Mouse (Mus musculus): ENCODE measurements around the gene Lhx3.
A peak's percentile ranks its signal among the peaks of the same experiment; 100 is the strongest.

Lhx3 gene

GRCm38 (mm10) chr2:26201926-26202848, 5.9 kb downstream of the Lhx3 start:
- no peak for DNase-seq (ENCODE audit: low read depth, low spot score)

GRCm38 (mm10) chr2:26198488-26198887, 9.6 kb downstream of the Lhx3 start:
- peak; percentile 75 for DNase-seq (ENCODE audit: low read depth, low spot score)

- DNase-seq (ENCODE audit: low read depth, low spot score) = no peak
These were observed 13.3 kb downstream of the Lhx3 start for GRCm38 (mm10) chr2:26194552-26195339.

DNA sequence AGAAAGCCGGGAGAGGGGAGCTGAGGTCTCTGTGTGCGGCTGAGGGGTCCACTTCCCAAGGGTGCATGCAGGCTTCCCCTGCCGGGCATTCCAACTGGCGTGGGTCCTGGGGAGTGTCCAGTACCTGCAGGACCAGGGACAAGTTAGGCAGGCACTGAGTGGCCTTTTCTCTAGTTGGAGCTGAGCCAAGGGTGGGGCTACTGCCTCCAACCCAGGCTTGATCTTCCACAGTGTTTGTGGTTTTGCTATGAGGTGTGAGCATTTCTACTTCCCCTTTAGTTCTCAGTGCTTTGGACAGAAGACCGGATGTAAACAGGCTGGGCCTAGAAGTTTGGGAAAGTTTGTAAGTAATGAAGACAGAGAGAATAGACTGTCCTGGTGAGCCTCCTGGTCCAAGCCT, 19.6 kb downstream of the Lhx3 start:
- no peak for DNase-seq (ENCODE audit: low read depth, low spot score)

GRCm38 (mm10) chr2:26184352-26184751, 23.7 kb downstream of the Lhx3 start:
- no peak for DNase-seq (ENCODE audit: low read depth, low spot score)

GRCm38 (mm10) chr2:26182646-26183045, 25.4 kb downstream of the Lhx3 start:
- peak; percentile 61 for DNase-seq (ENCODE audit: low read depth, low spot score)

DNA sequence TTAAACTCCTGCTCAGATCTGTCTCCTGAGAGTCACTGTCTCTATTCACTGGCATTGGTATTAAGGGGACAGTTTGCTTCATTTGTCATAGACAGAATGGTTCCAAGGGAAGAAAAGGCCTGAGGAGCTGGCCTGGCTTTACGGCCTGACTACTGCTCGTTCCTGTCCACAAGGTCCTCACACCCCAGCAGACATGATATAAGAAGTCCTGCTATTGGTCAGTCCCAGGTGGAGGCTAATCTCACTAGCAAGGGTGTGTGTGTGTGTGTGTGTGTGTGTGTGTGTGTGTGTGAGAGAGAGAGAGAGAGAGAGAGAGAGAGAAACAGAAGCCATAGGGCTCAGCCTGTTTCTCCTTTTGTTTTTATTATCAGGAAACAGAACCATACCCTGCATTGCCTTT, 30.9 kb downstream of the Lhx3 start:
- no peak for DNase-seq (ENCODE audit: low read depth, low spot score)

- DNase-seq (ENCODE audit: low read depth, low spot score) = no peak
These were observed 31.4 kb downstream of the Lhx3 start for GRCm38 (mm10) chr2:26176731-26177130.

DNA sequence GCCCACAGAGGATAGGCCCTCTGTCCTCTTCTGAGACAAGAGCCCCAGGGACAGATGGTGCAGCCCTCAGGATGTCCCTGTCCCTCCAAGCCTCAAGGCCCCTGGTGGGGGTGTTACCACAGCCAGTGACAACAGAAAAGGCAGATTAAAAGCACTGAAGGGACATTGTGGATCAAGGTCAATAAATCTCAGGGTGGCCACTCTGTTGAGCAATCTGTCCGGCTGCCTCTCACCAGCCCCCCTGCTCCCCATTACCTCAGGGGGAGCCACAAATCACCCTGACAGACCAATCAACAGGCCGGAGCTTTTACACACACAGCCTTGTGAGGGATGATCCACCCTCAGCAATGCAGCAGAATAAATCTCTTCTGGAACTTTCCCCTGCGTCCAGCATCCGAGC, 32.9 kb downstream of the Lhx3 start:
- DNase-seq (ENCODE audit: low read depth, low spot score) = peak; percentile 66

DNA sequence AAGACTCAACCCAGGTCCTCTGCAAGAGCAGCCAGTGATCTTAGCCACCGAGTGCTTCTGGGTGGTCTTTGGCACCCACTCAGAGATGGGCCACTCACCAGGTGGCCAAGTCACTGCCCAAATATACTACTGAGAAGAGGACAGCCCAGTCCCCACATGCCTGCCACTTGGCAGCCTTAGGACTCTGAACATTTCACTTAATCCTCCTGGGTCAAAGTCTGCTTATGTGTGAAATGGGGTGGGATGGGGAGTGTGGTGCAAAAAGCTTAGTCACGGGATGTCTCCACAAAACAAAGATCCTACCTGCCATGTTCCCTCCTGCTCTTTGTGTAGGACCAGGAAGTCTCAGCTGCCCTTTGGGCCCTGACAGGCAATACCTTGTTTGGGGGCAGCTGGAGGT, 35.9 kb downstream of the Lhx3 start:
- no peak for DNase-seq (ENCODE audit: low read depth, low spot score)

DNA sequence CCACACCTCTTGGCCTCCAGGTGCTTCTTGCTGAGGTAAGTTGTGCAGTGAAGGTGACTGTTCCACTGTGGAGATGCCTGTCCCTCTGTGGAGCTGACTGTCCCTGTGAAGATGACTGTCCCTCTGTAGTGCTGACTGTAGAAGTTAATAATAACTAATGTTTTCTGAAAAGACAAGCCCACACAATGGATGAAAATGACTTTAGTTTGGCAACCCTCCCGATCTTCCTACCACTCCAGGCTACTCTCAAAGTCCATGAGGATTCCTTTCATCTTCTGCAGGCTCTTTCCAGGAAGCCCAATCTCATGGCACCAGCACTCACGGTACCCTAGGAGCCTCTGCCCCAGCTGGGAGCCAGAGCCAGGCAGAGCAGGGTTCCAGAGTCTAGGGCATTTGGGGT, 37.7 kb downstream of the Lhx3 start:
- DNase-seq (ENCODE audit: low read depth, low spot score) = no peak

DNA sequence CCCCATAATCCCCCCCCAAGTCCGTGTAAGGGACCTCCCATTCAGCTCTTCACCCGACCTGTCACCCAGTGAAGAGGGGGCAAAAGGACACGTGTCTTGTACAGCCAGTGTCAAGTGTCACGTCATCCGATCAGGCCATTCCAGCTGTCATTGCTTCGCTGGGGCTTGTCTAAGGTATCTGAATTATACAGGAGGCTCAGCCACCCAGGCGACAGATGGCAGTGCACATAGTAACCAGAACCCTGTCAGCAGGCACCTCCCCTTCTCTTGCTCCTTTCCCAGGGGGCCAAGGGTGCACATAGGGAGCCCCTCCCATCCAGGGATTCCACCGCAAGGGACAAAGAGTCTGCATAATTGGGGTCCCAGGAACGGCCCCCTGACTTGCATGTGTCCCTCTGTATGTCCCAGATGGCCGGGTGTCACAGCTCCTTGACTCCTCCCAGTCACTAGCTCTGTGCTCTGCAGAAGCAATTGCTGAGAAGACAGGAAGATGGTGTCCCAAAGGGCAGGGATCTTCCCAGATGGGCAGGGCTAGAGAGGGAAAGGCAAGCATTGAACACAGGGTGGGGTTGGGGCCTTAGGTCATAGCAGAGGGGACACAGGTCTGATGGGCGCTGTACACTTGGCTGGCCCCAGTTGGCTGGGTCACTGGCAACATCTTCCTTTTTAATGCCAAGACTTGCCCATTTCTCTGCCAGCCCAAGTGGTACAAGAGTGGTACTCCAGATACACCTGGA, 39.1 kb downstream of the Lhx3 start:
- peak; percentile 72 for DNase-seq (ENCODE audit: low read depth, low spot score)

DNA sequence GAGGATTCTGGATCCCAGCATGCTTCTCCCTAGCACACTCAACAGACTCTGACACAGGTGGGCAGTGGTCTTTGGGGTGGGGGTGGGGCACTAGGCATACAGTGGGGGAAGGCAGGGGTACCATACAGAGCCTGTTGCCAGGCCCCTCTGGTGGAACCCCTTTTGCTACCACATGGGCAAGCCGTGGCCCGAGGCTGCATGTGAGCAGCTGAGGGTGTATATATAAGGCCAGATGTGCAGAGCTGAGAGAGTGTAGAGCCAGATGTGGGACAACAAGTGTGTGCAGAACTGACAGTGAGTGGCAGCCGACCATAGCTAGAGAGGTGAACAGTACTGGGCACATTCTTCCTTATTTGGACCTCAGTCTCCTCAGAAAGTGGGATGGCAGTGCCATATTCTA, 41.2 kb downstream of the Lhx3 start:
- DNase-seq (ENCODE audit: low read depth, low spot score) = no peak

DNA sequence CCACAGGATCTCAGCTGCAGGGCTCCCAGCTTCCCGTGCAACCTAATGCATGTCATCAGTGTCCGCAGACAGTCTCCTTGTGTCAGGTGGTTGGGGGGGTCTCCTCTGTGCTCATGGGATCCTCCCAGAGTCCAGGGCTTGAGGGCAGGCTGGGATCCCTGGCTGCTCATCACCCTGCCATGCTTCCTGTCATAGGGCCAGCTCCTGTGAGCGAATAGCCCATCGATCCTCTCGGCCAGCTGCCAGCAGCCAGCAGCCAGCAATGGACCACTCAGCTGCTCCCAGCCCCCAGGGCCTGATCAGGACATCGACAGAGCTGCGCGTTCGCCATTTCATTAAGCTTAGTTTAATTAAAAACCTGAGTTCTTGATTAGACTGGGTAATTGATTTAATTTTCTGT, 50.0 kb downstream of the Lhx3 start:
- no peak for DNase-seq (ENCODE audit: low read depth, low spot score)

GRCm38 (mm10) chr2:26156191-26156977, 51.7 kb downstream of the Lhx3 start:
- DNase-seq (ENCODE audit: low read depth, low spot score) = no peak

DNA sequence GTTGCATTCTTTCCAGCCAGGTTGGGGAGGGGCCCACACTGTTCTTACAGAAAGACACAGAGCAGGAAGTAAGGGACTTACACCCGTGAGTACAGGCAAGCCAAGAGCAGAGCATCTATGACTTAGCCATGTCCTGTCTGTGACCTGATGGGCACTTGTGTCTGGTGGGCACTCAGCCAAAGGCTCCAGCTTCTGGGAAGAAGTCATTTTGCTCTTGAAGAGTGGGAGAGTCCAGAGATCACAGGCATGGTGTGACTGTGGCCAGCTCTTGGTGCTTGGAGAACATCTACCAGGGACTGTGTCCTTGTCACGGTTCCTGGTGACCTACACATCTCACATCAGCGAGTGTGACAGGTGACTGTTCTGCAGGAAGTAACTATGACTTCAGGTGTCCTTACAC, 52.4 kb downstream of the Lhx3 start:
- no peak for DNase-seq (ENCODE audit: low read depth, low spot score)

GRCm38 (mm10) chr2:26154586-26154985, 53.5 kb downstream of the Lhx3 start:
- DNase-seq (ENCODE audit: low read depth, low spot score) = no peak

DNA sequence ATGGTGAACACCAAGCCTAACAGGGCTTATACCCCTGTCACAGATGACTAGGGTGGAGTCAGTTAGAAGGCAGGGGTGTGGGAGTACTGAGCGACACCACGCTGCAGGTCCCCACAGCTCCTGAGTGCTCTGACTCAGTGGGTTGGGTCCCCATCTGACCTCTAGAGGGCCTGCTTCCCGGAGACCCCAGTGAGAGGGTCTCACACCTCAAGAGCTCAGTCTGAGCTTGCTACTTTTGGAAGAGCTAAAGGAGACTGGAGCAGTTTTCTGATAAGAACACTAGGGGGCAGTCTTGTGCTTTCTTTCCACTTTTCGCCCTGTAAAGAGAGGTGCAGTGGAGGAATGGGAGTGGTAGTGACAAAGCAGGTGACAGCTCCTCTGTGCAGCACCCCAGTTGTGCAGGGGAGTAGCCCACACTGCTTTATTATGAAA, 54.2 kb downstream of the Lhx3 start:
- DNase-seq (ENCODE audit: low read depth, low spot score) = peak; percentile 80

GRCm38 (mm10) chr2:26153295-26153694, 54.8 kb downstream of the Lhx3 start:
- peak; percentile 66 for DNase-seq (ENCODE audit: low read depth, low spot score)
